Mouse (Mus musculus) frontal cortex, adult 2 months (tissue): ENCODE results near the gene Iffo2. TPM values are rescaled to one million over a fixed set of nuclear protein-coding genes. Genes with fewer than 3 reads are reported as not detected.

Source experiments
- DNase-seq, 2 experiments: peaks; one replicate each; pipeline ENCODE4 v3.0.0; 2022; ENCODE audit warnings: low spot score in 1 of 2; ENCODE audit errors: extremely low spot score in 1 of 2
- polyA plus RNA-seq: library from polyadenylated mRNA; depleted of rRNA; stranded (reverse); fragments of >200 nt; gene quantifications from 2 replicates; pipeline ENCODE4 v1.2.3, GENCODE M21; 2012

Iffo2 gene
- polyA plus RNA-seq, 1 experiment: 10.1 TPM

DNA sequence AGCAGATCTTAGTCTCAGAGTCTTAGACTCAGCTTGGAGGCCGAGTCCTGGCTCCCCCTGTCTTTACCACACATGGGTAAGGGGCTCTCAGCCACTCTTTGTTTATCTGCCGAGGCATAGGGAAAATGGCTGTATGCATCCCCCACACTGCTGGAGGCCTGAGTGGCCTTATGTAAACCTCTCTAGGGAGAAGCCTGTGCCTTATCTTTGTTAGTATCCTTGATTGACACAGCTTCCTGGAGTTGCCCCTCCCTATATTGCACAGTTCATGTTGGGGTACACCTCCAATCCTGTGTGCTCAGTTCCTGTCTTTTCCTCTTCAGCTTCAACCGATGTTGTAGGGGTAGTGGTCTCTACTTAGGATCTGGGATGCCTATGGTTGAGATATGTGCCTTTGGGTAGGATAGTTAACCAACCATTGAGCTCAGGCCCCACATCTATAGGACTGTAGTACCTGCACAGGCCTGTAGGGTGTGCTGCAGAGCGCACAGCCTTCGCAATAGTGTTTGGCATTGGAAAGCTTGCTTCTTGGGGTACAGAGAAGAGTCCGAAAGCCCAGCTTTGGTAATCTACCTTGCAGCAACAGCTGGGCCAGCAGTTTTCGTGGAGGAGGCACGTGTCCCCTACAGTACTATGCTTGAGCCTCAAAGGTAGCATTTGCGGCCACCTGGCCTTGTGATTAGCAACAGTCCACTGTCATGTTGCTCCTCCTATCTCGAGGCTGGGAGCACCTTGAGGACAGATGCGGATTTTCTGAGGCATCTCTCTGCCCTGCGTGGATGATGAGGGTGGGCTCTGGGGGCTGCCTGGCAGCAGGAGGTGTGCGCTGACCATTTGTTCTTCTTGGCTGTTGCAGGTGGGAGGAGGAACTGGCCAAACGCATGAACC lies 72.3 kb downstream of the Iffo2 start, which contains the start of gene Gm21969:
TSS of gene Gm21969 (plus strand) at position 830 of the 888 bp plus-strand sequence.
- DNase-seq: peak in 1 of 2 experiments; percentile 71

DNA sequence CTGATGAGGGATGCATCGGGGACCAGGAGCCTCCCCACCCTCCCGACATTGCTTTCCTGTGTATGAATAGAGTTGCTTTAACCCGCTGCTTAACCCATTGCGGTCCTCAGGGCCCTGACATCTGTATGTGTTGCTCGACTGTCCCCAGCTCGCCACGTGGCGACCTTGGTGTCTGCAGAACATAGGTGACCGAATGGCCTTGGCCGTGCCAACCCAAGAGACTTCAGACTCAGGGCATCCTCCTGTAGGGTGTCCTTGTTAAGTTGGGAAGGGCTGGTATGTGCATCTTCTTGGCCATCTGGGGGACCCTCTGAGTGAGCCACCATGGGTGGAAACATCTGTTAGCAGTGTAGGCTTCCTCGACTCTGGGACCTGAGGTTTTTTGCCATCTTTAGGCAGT lies 74.9 kb downstream of the Iffo2 start:
- no peak for DNase-seq

DNA sequence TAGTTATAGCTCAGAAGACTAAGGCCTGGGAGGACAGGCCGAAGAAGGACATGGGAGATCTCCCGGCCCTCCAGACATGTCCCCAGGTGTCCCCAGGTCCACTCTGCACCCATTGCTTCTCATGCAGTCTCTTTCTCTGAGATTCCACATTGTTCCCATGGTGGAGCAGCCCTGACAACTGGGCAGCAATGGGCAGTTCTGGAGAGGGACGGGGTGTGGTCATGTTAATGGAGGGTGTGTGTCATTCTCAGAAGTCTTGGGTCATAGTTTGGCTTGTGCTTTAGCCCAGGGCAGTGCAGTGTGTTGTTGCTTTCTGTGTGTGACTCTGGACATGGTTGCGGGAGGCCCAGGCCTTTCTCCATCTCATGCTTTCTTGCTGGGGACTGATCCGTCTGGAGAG lies 76.4 kb downstream of the Iffo2 start:
- DNase-seq: no peak

DNA sequence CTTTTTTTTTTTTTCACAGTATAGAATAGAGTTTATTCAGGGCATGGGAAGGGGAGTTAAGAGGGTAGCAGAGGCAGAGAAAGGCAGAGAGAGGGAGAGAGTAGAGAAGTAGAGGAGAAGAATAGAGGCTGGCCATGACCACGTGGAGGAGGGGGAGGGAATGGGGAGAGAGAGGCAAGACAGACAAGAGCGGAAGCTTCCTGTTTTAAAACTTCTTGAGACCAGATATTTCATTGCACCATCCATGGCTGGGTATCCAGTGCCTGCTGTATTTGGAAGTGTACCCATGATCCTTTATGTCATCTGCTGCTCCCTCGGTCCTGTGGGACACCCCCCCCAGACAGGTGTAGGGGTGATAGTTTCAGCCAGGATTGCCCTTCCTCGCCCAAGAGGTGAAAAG lies 78.6 kb downstream of the Iffo2 start:
- no peak for DNase-seq

DNA sequence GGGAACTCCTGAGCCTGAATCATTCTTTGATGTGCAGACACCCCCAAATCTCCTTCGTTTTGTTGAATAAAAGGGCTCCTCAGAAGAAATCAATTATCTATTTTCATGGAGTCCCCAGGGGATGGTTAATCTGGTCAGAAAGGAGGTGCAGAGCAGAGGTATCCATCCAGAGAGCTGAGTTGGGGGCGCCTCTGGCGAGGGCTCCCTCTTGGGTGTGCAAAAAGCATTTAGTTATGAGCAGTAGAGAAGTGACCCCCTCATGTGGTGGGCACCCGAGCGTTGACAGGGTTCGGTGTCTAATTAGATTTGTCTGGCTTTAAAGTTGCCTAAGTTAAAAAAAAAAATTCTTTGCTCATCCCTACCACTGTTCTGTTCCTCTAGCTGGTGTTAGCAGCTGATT lies 80.6 kb downstream of the Iffo2 start:
- peak in 1 of 2 experiments; percentile 46 for DNase-seq

DNA sequence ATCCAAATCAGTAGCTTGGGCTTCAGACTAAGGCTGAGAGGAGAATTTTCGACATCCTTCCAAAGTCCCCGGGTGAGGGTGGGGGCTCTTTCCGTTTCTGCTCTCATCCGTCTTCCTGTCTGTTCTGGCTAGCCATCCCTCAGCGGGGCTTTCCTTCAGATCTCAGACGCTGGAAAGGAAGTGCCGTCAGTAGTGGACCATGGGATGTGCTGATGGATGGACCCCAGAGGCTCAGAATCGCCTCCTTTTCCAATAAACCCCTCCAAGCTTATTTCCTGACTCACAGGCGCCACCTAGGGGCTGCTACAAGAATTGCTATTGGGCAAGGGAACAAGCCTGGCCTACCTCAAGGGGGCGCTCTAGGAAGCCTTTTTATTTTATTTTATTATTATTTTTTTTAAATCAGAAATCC lies 81.2 kb downstream of the Iffo2 start:
- DNase-seq: peak; percentile 50 to 88

DNA sequence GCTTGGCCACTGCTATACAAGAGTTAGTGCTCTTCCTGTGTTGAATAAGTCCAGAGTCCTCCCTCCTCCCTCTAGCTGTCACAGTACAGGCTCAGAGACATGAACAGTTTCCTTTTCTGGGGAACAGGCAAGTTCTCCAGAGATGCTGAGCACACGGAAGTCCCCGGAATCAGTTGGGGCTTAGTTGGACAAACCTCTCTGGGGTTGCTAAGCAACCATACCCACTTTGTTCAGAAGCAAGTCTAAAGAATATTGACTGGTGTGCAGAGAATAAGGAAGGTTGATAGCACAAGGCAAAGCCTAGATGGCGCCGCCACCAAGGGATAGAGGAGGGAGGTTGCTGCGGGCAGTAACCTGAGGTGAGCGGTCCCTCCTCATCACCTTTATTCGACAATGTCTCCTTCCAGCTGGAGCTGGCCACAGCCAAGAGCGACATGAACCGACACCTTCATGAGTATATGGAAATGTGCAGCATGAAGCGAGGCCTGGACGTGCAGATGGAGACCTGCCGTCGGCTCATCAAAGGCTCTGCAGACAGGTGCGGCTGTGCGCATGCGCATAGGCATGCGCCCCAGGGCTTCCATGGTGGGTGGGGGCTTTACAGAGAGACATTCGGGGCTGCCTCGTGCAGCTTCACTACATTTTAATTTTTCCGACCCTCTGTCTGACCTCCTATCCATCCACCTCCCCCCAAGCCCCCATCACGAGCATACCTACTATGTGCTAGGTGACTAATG lies 84.3 kb downstream of the Iffo2 start:
- no peak for DNase-seq

DNA sequence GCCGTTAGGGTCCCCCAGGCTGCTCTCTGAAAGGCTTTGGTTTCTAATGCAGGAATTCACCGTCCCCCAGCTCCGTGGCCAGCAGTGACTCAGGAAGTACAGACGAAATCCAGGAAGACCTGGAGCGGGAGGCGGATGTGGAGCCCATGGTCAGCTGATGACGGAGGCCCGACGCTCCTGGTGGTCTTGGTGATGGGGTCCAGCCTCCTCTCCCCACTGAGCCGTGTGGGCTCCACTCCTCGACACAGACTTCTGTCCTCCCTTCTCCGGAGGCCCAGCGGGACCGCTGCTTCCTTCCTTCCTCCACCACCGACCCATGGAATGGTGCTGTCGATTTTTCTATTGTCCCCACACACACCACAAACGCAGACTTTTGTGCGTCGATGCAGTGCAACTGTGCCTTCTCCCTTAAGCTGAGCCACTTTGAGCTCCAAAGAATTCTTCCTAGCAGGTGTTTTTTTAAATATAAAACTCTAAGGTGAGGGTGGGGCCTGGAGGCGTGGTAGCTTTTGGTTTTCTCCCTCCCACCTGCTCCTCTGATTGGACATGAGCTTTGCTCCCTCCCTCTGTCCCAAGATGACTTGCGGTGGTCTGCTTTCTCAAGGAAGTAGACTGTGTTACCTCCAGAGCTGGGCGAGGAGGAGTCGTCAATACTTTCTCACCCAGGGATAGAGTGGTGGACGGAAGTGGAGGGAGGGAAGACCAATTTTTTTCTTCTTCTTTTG lies 86.1 kb downstream of the Iffo2 start:
- no peak for DNase-seq

DNA sequence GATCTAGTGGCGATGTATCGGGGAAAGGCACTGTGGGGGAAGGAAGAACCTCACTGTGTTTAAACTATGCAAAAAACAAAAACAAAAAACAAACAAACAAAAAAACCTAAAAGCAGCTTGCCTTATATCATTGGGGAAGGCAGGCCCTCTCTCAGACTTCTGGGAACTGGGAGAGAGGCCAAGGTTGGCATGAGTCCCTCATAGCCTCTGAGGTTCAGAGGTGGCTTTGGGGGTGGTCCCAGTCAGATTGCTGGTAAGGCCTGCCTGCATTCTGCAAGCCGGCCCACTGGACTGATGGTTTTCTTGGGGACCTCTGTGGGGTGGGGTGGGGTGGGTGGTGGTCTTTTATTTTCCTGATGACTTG lies 86.6 kb downstream of the Iffo2 start:
- DNase-seq: no peak

DNA sequence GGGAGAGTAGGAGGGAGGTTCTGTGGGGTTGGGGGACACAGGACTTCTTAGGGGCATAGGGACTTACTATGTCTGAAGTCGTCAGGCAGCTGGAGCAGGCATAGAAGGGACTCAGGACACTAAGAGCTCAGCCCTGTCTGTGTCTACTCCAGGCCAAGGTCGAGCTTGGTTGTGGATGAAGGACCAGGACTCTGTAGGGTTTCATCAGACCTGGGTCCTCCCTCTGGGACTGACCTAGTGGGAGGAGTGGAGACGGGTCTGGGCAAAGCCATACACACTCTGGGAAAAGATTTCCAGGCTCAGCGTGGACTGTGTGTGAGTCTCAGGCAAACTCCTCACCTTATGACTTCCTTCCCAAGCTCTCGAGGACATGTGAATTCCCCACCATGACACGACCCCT lies 89.4 kb downstream of the Iffo2 start:
- no peak for DNase-seq

DNA sequence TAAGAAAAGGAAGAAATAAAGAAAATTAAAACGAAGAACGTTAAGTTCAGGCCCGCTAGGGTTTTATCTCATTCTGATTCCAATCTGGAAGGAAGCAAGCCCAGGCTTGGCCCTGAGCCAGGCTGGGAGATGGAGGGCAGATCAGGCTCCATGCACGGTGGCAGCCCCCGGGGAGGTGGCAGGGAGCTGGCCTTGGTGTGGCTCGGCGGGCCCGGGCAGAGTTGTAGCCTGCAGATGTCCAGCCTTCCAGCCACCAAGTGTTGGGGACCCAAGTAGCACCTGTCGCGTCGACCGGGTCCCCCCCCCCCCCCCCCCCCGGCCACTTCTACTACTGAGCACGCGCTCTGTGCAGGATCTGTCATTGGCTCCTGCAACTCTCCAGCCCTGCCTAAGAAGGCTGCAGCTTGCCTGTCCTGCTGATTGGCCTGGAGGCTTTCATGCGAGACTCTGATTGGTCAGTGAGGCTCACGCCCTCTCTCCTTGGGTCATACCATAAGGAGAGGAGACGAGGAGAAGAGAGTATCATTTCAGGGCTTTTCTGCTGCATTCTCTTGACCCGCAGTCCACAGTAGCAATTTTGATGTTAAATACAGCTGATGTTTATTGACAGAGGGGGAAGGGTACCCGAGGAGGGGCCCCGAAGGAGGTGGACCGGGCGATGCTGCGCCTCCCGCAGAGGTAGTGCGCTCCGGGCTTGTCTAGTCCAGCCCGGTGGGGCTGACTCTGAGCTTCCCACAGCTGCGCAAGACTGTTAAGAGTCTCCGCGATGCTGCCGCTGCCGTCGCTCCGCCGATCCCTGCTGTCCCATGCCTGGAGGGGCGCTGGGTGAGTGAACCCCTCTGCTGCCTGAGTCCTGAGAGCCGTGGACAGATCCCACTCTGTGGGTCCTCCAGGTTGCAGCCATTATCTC lies 92.3 kb downstream of the Iffo2 start, which contains the start of gene Aldh4a1:
TSS of gene Aldh4a1 (plus strand) at position 494 of the 910 bp plus-strand sequence.
- DNase-seq: peak; percentile 93 to 96

DNA sequence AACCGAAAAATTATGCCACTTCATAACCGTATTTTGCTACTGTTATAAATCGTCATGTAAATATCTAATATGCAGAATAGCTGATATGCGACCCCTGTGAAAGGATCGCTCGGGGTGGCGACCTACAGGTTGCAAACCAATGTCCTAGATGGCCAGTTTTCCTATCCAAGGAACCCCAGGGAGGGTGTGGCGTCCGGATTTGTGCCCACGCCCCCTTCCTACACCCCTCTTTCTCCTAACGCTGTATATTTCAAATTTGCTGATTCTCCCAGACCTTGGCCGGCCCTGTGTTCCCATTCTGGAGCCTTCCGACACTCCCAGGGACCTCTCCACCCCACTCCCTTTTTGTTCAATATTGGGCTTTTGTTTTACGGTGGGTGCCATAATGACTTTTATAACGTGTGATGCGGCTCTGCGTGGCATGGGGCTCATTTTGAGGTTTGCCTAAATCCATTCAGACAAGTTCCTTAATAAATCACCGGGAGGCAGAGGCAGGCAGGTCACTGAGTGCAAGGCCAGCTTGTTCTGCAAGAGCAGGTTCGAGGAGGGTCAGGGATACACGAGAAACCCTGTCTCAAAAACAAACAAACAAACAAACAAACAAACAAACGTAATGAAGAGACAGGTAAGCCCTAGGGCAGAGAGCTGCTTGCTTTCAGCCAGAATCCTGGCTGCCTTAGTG lies 93.2 kb downstream of the Iffo2 start:
- no peak for DNase-seq

DNA sequence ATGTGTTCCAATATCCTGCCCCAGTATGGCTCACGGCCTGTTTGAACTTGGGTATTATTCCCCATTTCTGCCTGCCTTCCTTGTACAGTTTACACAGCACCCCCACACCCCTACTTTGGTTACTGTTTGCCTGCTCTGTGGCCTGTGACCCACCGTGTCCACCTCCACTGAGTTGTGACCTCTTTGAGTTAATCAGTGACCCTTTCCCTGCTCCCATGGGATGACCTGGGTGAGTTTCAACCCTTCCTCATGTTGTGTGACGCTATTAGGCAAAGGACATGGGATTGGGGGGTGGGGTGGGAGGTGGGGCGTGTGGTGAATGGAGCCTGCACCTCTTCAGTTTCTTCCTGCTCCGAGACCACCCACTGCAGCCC lies 93.8 kb downstream of the Iffo2 start:
- DNase-seq: no peak

DNA sequence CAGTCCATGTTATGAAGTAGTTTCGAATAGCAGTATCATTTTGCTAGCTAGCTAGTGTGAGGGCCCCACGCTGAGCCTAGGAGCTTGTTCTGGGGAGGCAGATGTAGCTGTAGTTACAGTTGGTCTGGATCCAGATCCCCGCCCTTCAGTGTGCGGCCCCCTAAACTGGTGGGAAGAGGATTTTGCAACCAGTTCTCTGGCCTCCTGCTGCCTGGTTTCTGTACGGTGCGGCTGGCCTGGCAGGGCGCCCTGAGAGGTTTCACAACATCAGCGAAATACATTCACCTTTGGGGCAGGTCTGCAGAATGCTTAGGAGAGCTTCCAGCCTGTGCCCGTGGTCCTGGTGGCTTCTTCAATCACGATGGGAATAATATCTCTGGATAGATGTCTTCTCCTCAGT lies 94.4 kb downstream of the Iffo2 start:
- DNase-seq: no peak

DNA sequence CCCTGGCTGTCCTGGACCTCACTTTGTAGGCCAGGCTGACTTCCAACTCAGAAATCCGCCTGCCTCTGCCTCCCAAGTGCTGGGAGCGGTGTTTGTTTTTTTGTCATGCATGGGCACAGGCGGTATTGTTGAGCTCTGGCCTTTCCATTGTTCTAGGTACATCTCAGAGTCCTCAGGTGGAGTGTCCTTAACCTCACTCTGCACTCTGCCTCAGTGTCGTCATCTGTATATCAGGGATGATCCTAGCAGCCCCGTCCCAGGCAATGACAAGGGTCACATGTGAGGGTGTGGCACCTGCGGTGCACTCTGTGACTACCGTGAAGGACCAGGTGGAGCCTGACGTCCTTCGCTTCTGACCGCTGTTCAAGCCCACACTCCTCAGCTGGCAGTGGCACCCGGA lies 97.0 kb downstream of the Iffo2 start:
- no peak for DNase-seq

DNA sequence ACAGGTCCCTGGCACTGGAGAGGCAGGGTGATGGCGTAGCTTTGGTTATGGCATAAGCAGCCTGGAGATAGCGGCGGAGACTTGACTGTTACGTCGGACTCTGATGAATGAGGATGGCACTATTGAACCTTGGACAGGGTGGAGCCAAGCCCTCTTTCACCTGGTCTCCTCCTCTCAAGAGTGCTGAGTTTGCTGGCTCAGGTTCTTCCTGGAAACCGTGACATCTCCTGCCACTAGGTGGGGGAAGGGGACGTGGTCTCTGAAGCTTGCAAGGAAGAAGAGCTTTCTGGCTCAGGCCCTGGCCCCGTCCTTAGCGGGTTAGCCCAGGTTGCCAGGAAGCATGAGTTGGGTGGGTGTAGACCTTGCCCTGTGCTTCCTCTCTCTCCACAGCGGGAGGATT lies 99.8 kb downstream of the Iffo2 start:
- no peak for DNase-seq

DNA sequence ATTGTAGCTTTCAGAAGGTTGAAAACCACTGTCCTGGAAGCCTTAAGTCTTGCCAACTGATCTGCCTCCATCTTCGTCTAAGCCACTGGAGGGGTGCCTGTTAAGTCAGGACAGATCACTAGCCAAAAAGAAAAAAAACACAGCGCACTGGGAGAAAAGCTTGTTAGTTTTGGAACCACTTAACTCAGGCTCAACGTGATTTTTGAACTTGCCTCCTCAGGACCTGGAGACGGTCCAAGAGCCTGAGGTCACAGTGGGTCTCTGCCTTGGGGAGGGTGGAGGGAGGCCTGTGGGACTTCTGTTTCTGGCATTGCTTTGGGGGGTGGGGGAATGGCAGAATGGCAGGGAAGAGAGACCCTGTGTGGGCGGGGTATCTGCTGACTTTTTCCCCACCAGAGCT lies 100.8 kb downstream of the Iffo2 start:
- no peak for DNase-seq

DNA sequence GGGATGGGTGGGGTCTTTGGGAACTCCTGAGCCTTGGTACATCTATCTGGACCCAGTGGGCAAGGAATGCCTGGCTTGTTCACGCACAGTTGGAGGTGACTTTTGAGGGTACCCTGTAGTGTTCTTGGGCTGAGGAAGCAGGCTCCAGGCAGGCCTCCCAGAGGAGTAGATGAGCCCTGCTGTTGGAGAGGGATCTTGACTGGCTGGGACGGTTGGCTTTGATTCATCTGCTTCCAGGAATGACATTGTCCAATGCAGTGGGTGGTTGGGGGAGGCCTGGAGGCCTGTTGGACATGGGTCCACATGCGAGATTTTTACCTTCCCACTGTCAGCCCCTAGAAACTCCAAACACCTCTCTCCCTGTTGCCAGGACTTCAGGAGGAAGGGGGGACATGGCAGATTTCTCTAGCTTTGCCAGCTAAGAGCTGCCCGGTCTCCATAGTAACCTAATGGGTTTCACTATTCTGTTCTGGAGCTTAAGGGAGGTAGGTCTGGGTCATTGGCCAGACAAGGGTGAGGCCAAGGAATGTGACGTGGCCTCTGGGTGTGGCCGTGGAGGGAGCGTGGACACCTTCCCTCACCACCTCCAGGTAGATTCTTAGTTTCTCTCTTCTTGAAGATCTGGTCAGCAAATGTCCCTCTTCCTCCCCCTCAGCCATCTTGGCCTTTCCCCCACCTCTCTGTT lies 101.4 kb downstream of the Iffo2 start:
- no peak for DNase-seq

DNA sequence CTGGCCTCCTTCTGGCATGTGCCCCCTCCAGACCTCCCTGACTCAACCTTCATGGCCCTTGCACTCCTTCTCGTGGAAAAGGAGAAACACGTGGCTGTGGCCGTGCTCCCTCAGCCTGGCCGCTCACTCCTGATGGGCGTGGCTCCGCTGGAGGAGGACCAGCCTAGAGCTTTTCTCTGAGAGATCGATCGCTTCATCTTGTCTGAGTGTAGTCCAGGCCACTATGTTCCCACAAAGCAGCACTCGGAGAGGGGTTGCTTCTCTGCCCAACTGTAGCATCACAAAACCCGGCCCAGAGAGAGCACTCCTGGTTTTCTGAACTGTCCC lies 101.9 kb downstream of the Iffo2 start:
- no peak for DNase-seq
